Mouse (Mus musculus) stomach, postnatal 0 days (tissue): ENCODE results near the gene Gabrb2. TPM values are rescaled to one million over a fixed set of nuclear protein-coding genes. Genes with fewer than 3 reads are reported as not detected.

ENCODE experiments used
- ATAC-seq: fragments of 200-750 bp; cut with Nextera tagmentation; 2 replicates; pipeline ENCODE4 v1.8.0; 2017; ENCODE audit not compliant: low FRiP score, low TSS enrichment
- DNase-seq: peaks from one replicate; pipeline ENCODE4 v3.0.0-alpha.2; 2016; ENCODE audit warnings: low spot score
- H3K27ac ChIP-seq: fragments of 300-500 bp; sonication (generic); replicated peaks from 2 replicates; pipeline ENCODE4 v1.5.1; 2014; ENCODE audit warnings: mild to moderate bottlenecking, control low read depth
- H3K27me3 ChIP-seq: fragments of 300-500 bp; sonication (generic); 2 replicates; pipeline ENCODE4 v1.6.1; 2014; ENCODE audit warnings: low read length; ENCODE audit not compliant: control insufficient read depth, insufficient read depth
- H3K36me3 ChIP-seq: fragments of 300-500 bp; sonication (generic); 2 replicates; pipeline ENCODE4 v1.6.1; 2014; ENCODE audit warnings: low read length, mixed read lengths; ENCODE audit not compliant: control insufficient read depth, insufficient read depth
- H3K4me1 ChIP-seq: fragments of 300-500 bp; sonication (generic); replicated peaks from 2 replicates; pipeline ENCODE4 v1.6.1; 2014; ENCODE audit warnings: antibody characterized with exemption; ENCODE audit not compliant: control insufficient read depth, insufficient read depth
- H3K4me2 ChIP-seq: fragments of 300-500 bp; sonication (generic); replicated peaks from 2 replicates; pipeline ENCODE4 v1.6.1; 2014; ENCODE audit warnings: low read depth, mild to moderate bottlenecking, control low read depth, moderate library complexity
- H3K4me3 ChIP-seq: fragments of 300-500 bp; sonication (generic); 2 replicates; pipeline ENCODE4 v1.5.1; 2014; ENCODE audit warnings: low read depth, low read length, control low read depth
- H3K9ac ChIP-seq: fragments of 300-500 bp; sonication (generic); 2 replicates; pipeline ENCODE4 v1.6.1; 2014; ENCODE audit warnings: mild to moderate bottlenecking, low read length, control low read depth, mixed read lengths
- H3K9me3 ChIP-seq: fragments of 300-500 bp; sonication (generic); 2 replicates; pipeline ENCODE4 v1.6.1; 2016; ENCODE audit warnings: low read length; ENCODE audit not compliant: control insufficient read depth
- CTCF ChIP-seq: IDR thresholded peaks from 2 replicates; pipeline ENCODE4 v1.5.1; 2016; ENCODE audit warnings: antibody characterized with exemption, low read depth, mild to moderate bottlenecking, moderate library complexity
- EP300 ChIP-seq: optimal IDR thresholded peaks from 2 replicates; pipeline ENCODE3; 2016; ENCODE audit warnings: antibody characterized with exemption
- WGBS: fragments of 180-500 bp; shearing (Covaris S2); extraction: QIAGEN DNeasy Blood & Tissue Kit; methylation state at CpG from one replicate; pipeline ENCODE4 v1.1.7; 2014; 5-methylcytosine and 5-hydroxymethylcytosine counted together
- polyA plus RNA-seq: library from polyadenylated mRNA; unstranded; fragments of >200 nt; fragmentation: Nextera tagmentation; extraction: Ambion mirVana; gene quantifications from 2 replicates; pipeline ENCODE4 v1.2.1, GENCODE M21; 2015

Gene Gabrb2
- polyA plus RNA-seq, 1 experiment from 2014 or later = 0.78 TPM

GRCm38 (mm10) chr11:42419791-42420633, 455 bp downstream of the Gabrb2 start:
- TF ChIP-seq CTCF = no peak
- no peak for TF ChIP-seq EP300
- Histone ChIP-seq H3K4me3 (peak overlapping the region; percentile 48), H3K36me3 (no peaks in the 10 kb centered on the region), H3K4me2 (peak overlapping the region; percentile 76), H3K9me3 (no peaks in the 10 kb centered on the region), H3K27me3 (no peaks in the 10 kb centered on the region), H3K27ac (no peak overlapping the region), H3K4me1 (no peaks in the 10 kb centered on the region), H3K9ac (peak overlapping the region; percentile 38)
- DNase-seq = peak; percentile 17
- WGBS = 1% methylated on average over 31 of the region's 40 CpGs
- ATAC-seq = 0 out of 2 replicates have a peak, but pooled peaks have one; percentile 32

- H3K9ac ChIP-seq = no peak overlapping the region; the same call in 1 of the 2 replicates
- H3K36me3 ChIP-seq = no peaks in the 10 kb centered on the region
- H3K27ac ChIP-seq = no peak overlapping the region
- ATAC-seq (no peak), DNase-seq (peak; percentile 34)
- no peaks in the 10 kb centered on the region for H3K9me3 ChIP-seq
- WGBS = 1% methylated on average over 21 of the region's 21 CpGs
- no peaks in the 10 kb centered on the region for H3K4me1 ChIP-seq
- TF ChIP-seq CTCF (no peak), EP300 (no peak)
- peak overlapping the region; percentile 76 for H3K4me2 ChIP-seq
- no peaks in the 10 kb centered on the region for H3K27me3 ChIP-seq
- H3K4me3 ChIP-seq = peak overlapping the region; percentile 48
Measured at GRCm38 (mm10) chr11:42420634-42421470, 1.3 kb downstream of the Gabrb2 start.

GRCm38 (mm10) chr11:42423231-42423630, 3.7 kb downstream of the Gabrb2 start:
- TF ChIP-seq EP300 = no peak
- TF ChIP-seq CTCF = peak; percentile 74
- no peak overlapping the region for H3K9ac ChIP-seq
- no peaks in the 10 kb centered on the region for H3K4me1 ChIP-seq
- no peaks in the 10 kb centered on the region for H3K27me3 ChIP-seq
- no peak for ATAC-seq
- H3K9me3 ChIP-seq = no peaks in the 10 kb centered on the region
- peak; percentile 27 for DNase-seq
- no peak overlapping the region for H3K27ac ChIP-seq
- 7% methylated on average over 3 of the region's 3 CpGs for WGBS
- H3K4me3 ChIP-seq = no peak overlapping the region
- no peaks in the 10 kb centered on the region for H3K36me3 ChIP-seq
- no peak overlapping the region for H3K4me2 ChIP-seq

- Histone ChIP-seq H3K4me1 (no peaks in the 10 kb centered on the region), H3K4me2 (no peak overlapping the region), H3K27ac (no peak overlapping the region), H3K4me3 (no peak overlapping the region), H3K27me3 (no peaks in the 10 kb centered on the region), H3K36me3 (no peaks in the 10 kb centered on the region), H3K9me3 (no peaks in the 10 kb centered on the region), H3K9ac (no peak overlapping the region)
- DNase-seq (no peak), ATAC-seq (no peak)
- TF ChIP-seq EP300 = no peak
- TF ChIP-seq CTCF = no peak
Measured at GRCm38 (mm10) chr11:42431495-42431894, 11.9 kb downstream of the Gabrb2 start.

DNA sequence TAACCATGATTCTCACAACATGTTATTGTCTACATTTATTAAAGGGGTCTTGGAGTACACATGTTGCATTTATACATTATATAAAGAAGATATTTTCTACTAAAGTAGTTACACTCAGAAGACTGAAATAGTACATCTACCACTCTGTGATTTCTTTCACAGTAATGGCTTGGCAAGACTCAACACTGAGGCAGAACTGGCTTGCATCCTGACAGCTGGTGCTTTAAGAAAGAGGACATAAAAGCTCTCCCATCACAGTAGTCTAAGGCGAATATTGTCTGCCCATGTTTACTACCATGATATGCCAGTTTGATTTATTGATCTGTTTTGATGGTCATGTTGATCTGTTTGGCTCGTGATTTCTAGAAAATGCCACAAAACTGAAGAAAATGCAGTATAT, 19.4 kb downstream of the Gabrb2 start:
- H3K4me1 ChIP-seq = no peaks in the 10 kb centered on the region
- H3K9ac ChIP-seq = no peak overlapping the region
- H3K36me3 ChIP-seq = no peaks in the 10 kb centered on the region
- no peak overlapping the region for H3K27ac ChIP-seq
- 79% methylated on average over 2 of the region's 2 CpGs for WGBS
- no peak overlapping the region for H3K4me2 ChIP-seq
- no peak for DNase-seq
- no peak for TF ChIP-seq EP300
- ATAC-seq = no peak
- H3K9me3 ChIP-seq = no peaks in the 10 kb centered on the region
- no peaks in the 10 kb centered on the region for H3K27me3 ChIP-seq
- H3K4me3 ChIP-seq = no peak overlapping the region

GRCm38 (mm10) chr11:42443641-42444040, 24.1 kb downstream of the Gabrb2 start:
- no peak for TF ChIP-seq EP300
- TF ChIP-seq CTCF = no peak
- Histone ChIP-seq H3K9ac (no peak overlapping the region), H3K4me1 (no peaks in the 10 kb centered on the region), H3K4me2 (no peak overlapping the region), H3K27ac (no peak overlapping the region), H3K9me3 (no peaks in the 10 kb centered on the region), H3K27me3 (no peaks in the 10 kb centered on the region), H3K36me3 (no peaks in the 10 kb centered on the region), H3K4me3 (no peak overlapping the region)
- DNase-seq (no peak), ATAC-seq (no peak)
